Mouse (Mus musculus) kidney, postnatal 0 days (tissue): ENCODE measurements around the gene Selenon. TPM values are rescaled to one million over a fixed set of nuclear protein-coding genes. Genes with fewer than 3 reads are reported as not detected.
A peak's percentile ranks its signal among the peaks of the same experiment; 100 is the strongest.

ENCODE experiments used
- ATAC-seq: fragments of 200-750 bp; cut with Nextera tagmentation; replicated peaks from 2 replicates; pipeline ENCODE4 v1.8.0; 2017; ENCODE audit warnings: low read depth, moderate number of reproducible peaks, moderate TSS enrichment, moderate library complexity; ENCODE audit not compliant: low FRiP score
- DNase-seq: peaks from one replicate; pipeline ENCODE4 v3.0.0-alpha.2; 2016; ENCODE audit warnings: low spot score
- H3K27ac ChIP-seq: fragments of 300-500 bp; sonication (generic); 2 replicates; pipeline ENCODE4 v1.5.1; 2014; ENCODE audit warnings: mild to moderate bottlenecking
- H3K27me3 ChIP-seq: fragments of 300-500 bp; sonication (generic); 2 replicates; pipeline ENCODE4 v1.6.1; 2014; ENCODE audit warnings: low read length, mixed read lengths; ENCODE audit not compliant: insufficient read depth
- H3K36me3 ChIP-seq: fragments of 300-500 bp; sonication (generic); 2 replicates; pipeline ENCODE4 v1.6.1; 2014; ENCODE audit warnings: low read length, mixed read lengths; ENCODE audit not compliant: insufficient read depth
- H3K4me1 ChIP-seq: fragments of 300-500 bp; sonication (generic); replicated peaks from 2 replicates; pipeline ENCODE4 v1.6.1; 2014; ENCODE audit warnings: antibody characterized with exemption, low read length, mixed read lengths; ENCODE audit not compliant: insufficient read depth
- H3K4me2 ChIP-seq: fragments of 300-500 bp; sonication (generic); 2 replicates; pipeline ENCODE4 v1.6.1; 2014; ENCODE audit warnings: mild to moderate bottlenecking, low read length, moderate library complexity, mixed read lengths
- H3K4me3 ChIP-seq: fragments of 300-500 bp; sonication (generic); replicated peaks from 2 replicates; pipeline ENCODE4 v1.5.1; 2014; ENCODE audit warnings: low read depth, low read length
- H3K9ac ChIP-seq: fragments of 300-500 bp; sonication (generic); 2 replicates; pipeline ENCODE4 v1.6.1; 2014; ENCODE audit warnings: low read depth, low read length
- H3K9me3 ChIP-seq: fragments of 300-500 bp; sonication (generic); replicated peaks from 2 replicates; pipeline ENCODE4 v1.6.1; 2016; ENCODE audit warnings: low read length, inconsistent platforms, mixed read lengths
- CTCF ChIP-seq: IDR thresholded peaks from 2 replicates; pipeline ENCODE4 v1.5.1; 2016; ENCODE audit warnings: antibody characterized with exemption, low read depth, mild to moderate bottlenecking, moderate library complexity
- WGBS: fragments of 180-500 bp; shearing (Covaris S2); extraction: QIAGEN DNeasy Blood & Tissue Kit; methylation state at CpG from one replicate; pipeline ENCODE4 v1.1.7; 2014; 5-methylcytosine and 5-hydroxymethylcytosine counted together
- polyA plus RNA-seq: library from polyadenylated mRNA; unstranded; fragments of >200 nt; fragmentation: Nextera tagmentation; extraction: Ambion mirVana; gene quantifications from 2 replicates; pipeline ENCODE4 v1.2.1, GENCODE M21; 2015

The Selenon gene
- polyA plus RNA-seq, 1 experiment from 2014 or later: 27.9 TPM

- H3K36me3 ChIP-seq: peaks cover 21% of the 10 kb centered on the region
- H3K4me3 ChIP-seq: no peak overlapping the region
- no peak overlapping the region for H3K9ac ChIP-seq
- H3K4me2 ChIP-seq: no peak overlapping the region
- TF ChIP-seq CTCF: no peak
- DNase-seq: no peak
- H3K27me3 ChIP-seq: no peaks in the 10 kb centered on the region
- H3K4me1 ChIP-seq: no peaks in the 10 kb centered on the region
- WGBS: 87% methylated on average over 9 of the region's 9 CpGs
- H3K9me3 ChIP-seq: no peaks in the 10 kb centered on the region
- no peak for ATAC-seq
- H3K27ac ChIP-seq: no peak overlapping the region
These were observed 9.2 kb downstream of the Selenon start for GRCm38 (mm10) chr4:134542726-134543125.

- no peak overlapping the region for H3K4me3 ChIP-seq
- 87% methylated on average over 10 of the region's 10 CpGs for WGBS
- peaks cover 13% of the 10 kb centered on the region for H3K36me3 ChIP-seq
- no peak overlapping the region for H3K4me2 ChIP-seq
- no peaks in the 10 kb centered on the region for H3K9me3 ChIP-seq
- no peaks in the 10 kb centered on the region for H3K4me1 ChIP-seq
- H3K27me3 ChIP-seq: no peaks in the 10 kb centered on the region
- H3K9ac ChIP-seq: no peak overlapping the region
- DNase-seq (no peak), ATAC-seq (no peak)
- TF ChIP-seq CTCF: no peak
- no peak overlapping the region for H3K27ac ChIP-seq
These were observed 12.9 kb downstream of the Selenon start for GRCm38 (mm10) chr4:134538997-134539580.

GRCm38 (mm10) chr4:134535787-134536151 is 16.2 kb downstream of the Selenon start:
- Histone ChIP-seq H3K27me3 (no peaks in the 10 kb centered on the region), H3K4me1 (no peaks in the 10 kb centered on the region), H3K9ac (peak overlapping the region; percentile 92), H3K36me3 (peaks cover 3% of the 10 kb centered on the region), H3K4me2 (peak overlapping the region; percentile 96), H3K27ac (peak overlapping the region; percentile 96), H3K9me3 (no peaks in the 10 kb centered on the region), H3K4me3 (peak overlapping the region; percentile 81)
- ATAC-seq (no peak), DNase-seq (peak; percentile 37)
- TF ChIP-seq CTCF: no peak
- 3% methylated on average over 8 of the region's 8 CpGs for WGBS

GRCm38 (mm10) chr4:134534932-134535786 is 16.8 kb downstream of the Selenon start, which contains the start of gene Mtfr1l:
Gene Mtfr1l, minus strand, starts transcription at chr4:134535387.
- ATAC-seq (peak; percentile 97), DNase-seq (peak; percentile 99)
- Histone ChIP-seq H3K4me2 (peak within 1 kb of the TSS; percentile 96), H3K4me1 (no peaks in the 10 kb centered on the region), H3K27ac (peak within 1 kb of the TSS; percentile 96), H3K36me3 (peaks cover 9% of the 10 kb centered on the region), H3K4me3 (peak within 1 kb of the TSS; percentile 81), H3K27me3 (no peaks in the 10 kb centered on the region), H3K9ac (peak within 1 kb of the TSS; percentile 92), H3K9me3 (no peaks in the 10 kb centered on the region)
- under 1% methylated on average over 68 of the region's 71 CpGs for WGBS
- TF ChIP-seq CTCF: no peak

- DNase-seq: peak; percentile 83
These were observed 17.7 kb downstream of the Selenon start for GRCm38 (mm10) chr4:134534124-134534886.

GRCm38 (mm10) chr4:134533421-134533820 is 18.5 kb downstream of the Selenon start:
- no peak overlapping the region for H3K9ac ChIP-seq
- ATAC-seq (no peak), DNase-seq (no peak)
- H3K4me3 ChIP-seq: no peak overlapping the region
- WGBS: 81% methylated on average over 4 of the region's 4 CpGs
- H3K27ac ChIP-seq: no peak overlapping the region
- H3K27me3 ChIP-seq: no peaks in the 10 kb centered on the region
- H3K9me3 ChIP-seq: no peaks in the 10 kb centered on the region
- no peak for TF ChIP-seq CTCF
- H3K4me1 ChIP-seq: no peaks in the 10 kb centered on the region
- peak overlapping the region; percentile 96 for H3K4me2 ChIP-seq
- H3K36me3 ChIP-seq: peaks cover 25% of the 10 kb centered on the region

More at GRCm38 (mm10) chr4:134534124-134534886, 17.7 kb downstream of the Selenon start:
- Histone ChIP-seq H3K27me3 (no peaks in the 10 kb centered on the region), H3K9ac (peak overlapping the region; percentile 92), H3K27ac (peak overlapping the region; percentile 96), H3K4me2 (peak overlapping the region; percentile 96), H3K36me3 (peaks cover 18% of the 10 kb centered on the region), H3K4me1 (no peaks in the 10 kb centered on the region), H3K9me3 (no peaks in the 10 kb centered on the region), H3K4me3 (peak overlapping the region; percentile 81)
- TF ChIP-seq CTCF: no peak
- ATAC-seq: peak; percentile 18; the same call in 1 of the 2 replicates
- under 1% methylated on average over 56 of the region's 57 CpGs for WGBS
